Mouse (Mus musculus) forebrain, embryonic 15.5 days (tissue): ENCODE results near the gene Hils1. TPM values are rescaled to one million over a fixed set of nuclear protein-coding genes. Genes with fewer than 3 reads are reported as not detected.
A peak's percentile ranks its signal among the peaks of the same experiment; 100 is the strongest.
"Not testable (repeated sequence)": the region's sequence is repeated elsewhere in the genome, so short reads cannot be mapped to it uniquely, and the experiment has no call there.

Experiments
- ATAC-seq: fragments of 200-750 bp; cut with Nextera tagmentation; replicated peaks from 2 replicates; pipeline ENCODE4 v1.8.0; 2017; ENCODE audit warnings: mild to moderate bottlenecking, moderate TSS enrichment, moderate library complexity
- H3K27ac ChIP-seq: fragments of 300-500 bp; sonication (generic); replicated peaks from 2 replicates; pipeline ENCODE4 v1.5.1; 2015; ENCODE audit warnings: mild to moderate bottlenecking, inconsistent platforms
- H3K27me3 ChIP-seq: fragments of 300-500 bp; sonication (generic); 2 replicates; pipeline ENCODE4 v1.6.1; 2015; ENCODE audit warnings: inconsistent platforms
- H3K36me3 ChIP-seq: fragments of 300-500 bp; sonication (generic); 2 replicates; pipeline ENCODE4 v1.6.1; 2015; ENCODE audit warnings: mild to moderate bottlenecking, inconsistent platforms
- H3K4me1 ChIP-seq: fragments of 300-500 bp; sonication (generic); 2 replicates; pipeline ENCODE4 v1.6.1; 2015; ENCODE audit warnings: inconsistent platforms
- H3K4me2 ChIP-seq: fragments of 300-500 bp; sonication (generic); replicated peaks from 2 replicates; pipeline ENCODE4 v1.6.1; 2015; ENCODE audit warnings: mild to moderate bottlenecking, inconsistent platforms
- H3K4me3 ChIP-seq: fragments of 300-500 bp; sonication (generic); 2 replicates; pipeline ENCODE4 v1.5.1; 2015; ENCODE audit warnings: mild to moderate bottlenecking, inconsistent platforms
- H3K9ac ChIP-seq: fragments of 300-500 bp; sonication (generic); replicated peaks from 2 replicates; pipeline ENCODE4 v1.6.1; 2015; ENCODE audit warnings: mild to moderate bottlenecking, inconsistent platforms
- H3K9me3 ChIP-seq: fragments of 300-500 bp; sonication (generic); 2 replicates; pipeline ENCODE4 v1.6.1; 2016; ENCODE audit warnings: inconsistent platforms
- WGBS: fragments of 180-500 bp; shearing (Covaris S2); methylation state at CpG from one replicate; pipeline ENCODE4 v1.1.7; 2015; ENCODE audit warnings: mixed read lengths; 5-methylcytosine and 5-hydroxymethylcytosine counted together
- polyA plus RNA-seq: library from polyadenylated mRNA; unstranded; fragments of >200 nt; fragmentation: Nextera tagmentation; extraction: Ambion mirVana; gene quantifications from 2 replicates; pipeline ENCODE4 v1.2.1, GENCODE M21; 2015

The Hils1 gene
- polyA plus RNA-seq, 1 experiment from 2014 or later: not detected

GRCm38 (mm10) chr11:95010841-95011403, 43.5 kb downstream of the Hils1 start:
- H3K36me3 ChIP-seq: peaks cover 15% of the 10 kb centered on the region
- peak overlapping the region; percentile 99 for H3K4me3 ChIP-seq
- H3K4me2 ChIP-seq: peak overlapping the region; percentile 83
- not testable (repeated sequence) for ATAC-seq, H3K27me3 ChIP-seq, H3K9me3 ChIP-seq
- H3K27ac ChIP-seq: peak overlapping the region; percentile 97
- WGBS: 4% methylated on average over 4 of the region's 4 CpGs
- peaks cover 76% of the 10 kb centered on the region for H3K4me1 ChIP-seq
- H3K9ac ChIP-seq: peak overlapping the region; percentile 100

DNA sequence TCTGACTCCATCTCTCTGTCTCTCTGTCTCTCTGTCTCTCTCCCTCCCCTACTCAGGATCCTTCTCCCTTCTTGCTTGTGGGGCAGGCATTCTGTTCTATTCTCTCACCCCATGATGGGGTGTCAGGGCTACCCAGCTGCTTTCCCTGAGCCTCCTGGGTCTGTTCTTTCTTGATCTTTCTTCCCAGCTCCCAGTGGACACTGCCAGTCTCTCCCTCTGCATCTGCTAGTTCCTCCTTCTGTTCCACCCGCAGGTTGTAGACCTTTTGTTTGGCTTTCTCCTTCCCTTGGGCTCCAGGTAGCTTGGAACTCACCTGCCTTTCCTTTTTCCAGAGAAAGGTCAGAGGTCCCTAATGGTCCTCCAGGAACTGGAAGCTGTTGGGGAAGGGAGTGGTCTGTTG, 44.0 kb downstream of the Hils1 start:
- 32% methylated on average over 1 of the region's 1 CpGs for WGBS
- Histone ChIP-seq H3K4me3 (peak overlapping the region; percentile 99), H3K4me2 (peak overlapping the region; percentile 83), H3K9ac (peak overlapping the region; percentile 100), H3K36me3 (peaks cover 17% of the 10 kb centered on the region), H3K27me3 (no peaks in the 10 kb centered on the region), H3K9me3 (no peaks in the 10 kb centered on the region), H3K27ac (peak overlapping the region; percentile 66), H3K4me1 (peaks cover 71% of the 10 kb centered on the region)
- no peak for ATAC-seq

DNA sequence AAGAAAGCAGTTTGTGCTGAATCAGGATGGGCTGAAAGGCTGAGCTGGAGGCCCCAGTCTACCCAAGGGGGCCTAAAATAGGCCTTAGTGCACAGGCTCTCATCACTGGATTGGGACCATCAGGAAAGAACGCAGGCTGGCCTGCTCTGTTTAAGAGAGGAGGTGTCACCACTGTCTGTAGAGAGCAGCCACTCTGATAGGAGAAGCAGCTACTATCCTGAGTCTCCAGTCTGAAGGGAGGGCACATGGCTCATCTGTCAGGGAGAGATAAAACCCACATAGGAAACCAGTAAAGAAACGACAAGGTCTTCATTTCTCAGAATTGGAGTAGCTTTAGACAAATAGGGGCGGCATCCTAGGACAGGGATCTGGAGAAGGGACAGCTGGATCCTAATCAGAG, 44.7 kb downstream of the Hils1 start:
- 59% methylated on average over 3 of the region's 3 CpGs for WGBS
- Histone ChIP-seq H3K9ac (peak overlapping the region; percentile 100), H3K27me3 (no peaks in the 10 kb centered on the region), H3K36me3 (peaks cover 17% of the 10 kb centered on the region), H3K27ac (peak overlapping the region; percentile 66), H3K9me3 (no peaks in the 10 kb centered on the region), H3K4me3 (peak overlapping the region; percentile 99), H3K4me2 (peak overlapping the region; percentile 83), H3K4me1 (peaks cover 67% of the 10 kb centered on the region)
- ATAC-seq: no peak

GRCm38 (mm10) chr11:95012487-95012886, 45.1 kb downstream of the Hils1 start:
- Histone ChIP-seq H3K4me3 (peak overlapping the region; percentile 99), H3K4me1 (peaks cover 66% of the 10 kb centered on the region)

DNA sequence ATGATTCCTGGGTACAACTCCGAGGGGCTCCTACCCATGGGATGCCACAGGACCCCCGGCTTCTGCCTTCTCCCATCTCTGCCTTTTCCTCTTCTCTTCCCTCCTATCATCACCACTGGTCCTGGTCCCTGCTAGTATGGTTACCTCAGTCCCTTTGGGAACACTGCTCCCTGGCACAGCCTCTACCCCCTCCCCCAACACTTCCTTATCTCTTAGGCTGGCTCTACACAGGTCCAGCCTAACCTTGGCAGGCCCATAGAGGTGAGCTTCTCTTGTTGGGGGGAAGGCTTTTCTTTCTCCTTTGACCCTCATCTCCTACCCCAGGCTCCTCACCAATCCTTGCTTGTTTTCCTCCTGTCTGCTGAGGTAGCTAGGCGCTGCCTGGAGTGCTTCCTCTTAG, 48.1 kb downstream of the Hils1 start:
- Histone ChIP-seq H3K27me3 (no peaks in the 10 kb centered on the region), H3K4me3 (no peak overlapping the region), H3K9ac (no peak overlapping the region), H3K4me2 (no peak overlapping the region), H3K36me3 (peaks cover 37% of the 10 kb centered on the region), H3K9me3 (no peaks in the 10 kb centered on the region), H3K27ac (no peak overlapping the region), H3K4me1 (peaks cover 47% of the 10 kb centered on the region)
- WGBS: 78% methylated on average over 3 of the region's 3 CpGs
- ATAC-seq: no peak

More at GRCm38 (mm10) chr11:95012487-95012886, 45.1 kb downstream of the Hils1 start:
- no peak for ATAC-seq
- Histone ChIP-seq H3K27ac (0 out of 2 replicates have a peak overlapping the region, but pooled peaks have one; percentile 66), H3K9me3 (no peaks in the 10 kb centered on the region), H3K9ac (peak overlapping the region; percentile 100; the same call in 1 of the 2 replicates), H3K4me2 (peak overlapping the region; percentile 83), H3K27me3 (no peaks in the 10 kb centered on the region), H3K36me3 (peaks cover 17% of the 10 kb centered on the region)
- 25% methylated on average over 3 of the region's 3 CpGs for WGBS

Other genes starting within 250 kb of the Hils1 start
- 0.15 TPM in 1 of 2 replicates, not detected in the other for gene Cdc34b, start 225.8 kb upstream of the Hils1 start, polyA plus RNA-seq
- gene Tmem92, start 184.9 kb upstream of the Hils1 start, polyA plus RNA-seq: 0.13 TPM in 1 of 2 replicates, not detected in the other
- gene Col1a1, start 31.4 kb upstream of the Hils1 start, polyA plus RNA-seq: 40.2 and 40.5 TPM in 2 replicates
- gene Sgca, start 8.7 kb downstream of the Hils1 start, polyA plus RNA-seq: not detected in 2 replicates
- 23.0 and 23.9 TPM in 2 replicates for gene Ppp1r9b, start 23.4 kb downstream of the Hils1 start, polyA plus RNA-seq
- gene Samd14, start 42.3 kb downstream of the Hils1 start, polyA plus RNA-seq: 120 and 123 TPM in 2 replicates
- 26.4 and 27.3 TPM in 2 replicates for gene Pdk2, start 73.8 kb downstream of the Hils1 start, polyA plus RNA-seq
- 5.9 and 6.9 TPM in 2 replicates for gene Itga3, start 109.2 kb downstream of the Hils1 start, polyA plus RNA-seq
- gene Dlx3, start 152.5 kb downstream of the Hils1 start, polyA plus RNA-seq: not detected in 2 replicates
- gene Dlx4, start 178.7 kb downstream of the Hils1 start, polyA plus RNA-seq: not detected in 2 replicates